Comparison of ENCODE assay signal across 11 mouse cellular contexts in genomic region chr12:78947161-78947560, GRCm38 (mm10). TPM values are rescaled to one million over a fixed set of nuclear protein-coding genes. Genes with fewer than 3 reads are reported as not detected.
DNase-seq lines count a peak whose midpoint lies in the region; ATAC-seq and TF ChIP-seq lines count a peak whose summit lies in the region.
"Had no signal": no experiment of that assay in that cellular context is flagged by ENCODE, and none has a peak within 500 bp of the region (broad histone marks: within the 10 kb centered on the region; RNA-seq: fewer than 3 reads in every experiment).

No protein-coding gene starts in this region.

- H3K4me1 ChIP-seq in heart, postnatal 0 days (ENCODE audit: control insufficient read depth, insufficient read depth): no peaks in the 10 kb centered on the region
- peaks cover 1% of the 10 kb centered on the region; the same call in 1 of the 2 replicates for H3K4me1 ChIP-seq in heart, embryonic 10.5 days
- H3K4me1 ChIP-seq in midbrain, postnatal 0 days (ENCODE audit: insufficient read depth, low read length): no peaks in the 10 kb centered on the region
- peaks cover 7% of the 10 kb centered on the region for H3K4me1 ChIP-seq in midbrain, embryonic 10.5 days
- peaks cover under 1% of the 10 kb centered on the region for H3K4me1 ChIP-seq in cortical plate, adult 2 months (ENCODE audit: control insufficient read depth, insufficient read depth, low read length)

- H3K27me3 ChIP-seq in heart, postnatal 0 days (ENCODE audit: control insufficient read depth, insufficient read depth, low read length): no peaks in the 10 kb centered on the region
- peaks cover 21% of the 10 kb centered on the region for H3K27me3 ChIP-seq in heart, embryonic 10.5 days (ENCODE audit: insufficient read depth, poor library complexity, severe bottlenecking)
- no peaks in the 10 kb centered on the region for H3K27me3 ChIP-seq in midbrain, postnatal 0 days (ENCODE audit: insufficient read depth, low read length)
- H3K27me3 ChIP-seq in midbrain, embryonic 10.5 days (ENCODE audit: low read depth, poor library complexity, severe bottlenecking): no peaks in the 10 kb centered on the region

- H3K36me3 ChIP-seq in heart, postnatal 0 days (replicated peaks; ENCODE audit: control insufficient read depth, insufficient read depth, low read length): no peaks in the 10 kb centered on the region
- H3K36me3 ChIP-seq in heart, embryonic 10.5 days: no peaks in the 10 kb centered on the region
- H3K36me3 ChIP-seq in midbrain, postnatal 0 days (ENCODE audit: insufficient read depth, low read length): no peaks in the 10 kb centered on the region
- H3K36me3 ChIP-seq in midbrain, embryonic 10.5 days: no peaks in the 10 kb centered on the region

- no peak overlapping the region for H3K4me3 ChIP-seq in heart, postnatal 0 days (ENCODE audit: low read depth, low read length)
- no peak overlapping the region for H3K4me3 ChIP-seq in heart, embryonic 10.5 days
- no peak overlapping the region for H3K4me3 ChIP-seq in midbrain, postnatal 0 days (ENCODE audit: low read depth, low read length)
- no peak overlapping the region for H3K4me3 ChIP-seq in midbrain, embryonic 10.5 days
- H3K4me3 ChIP-seq in cortical plate, adult 2 months (ENCODE audit: insufficient read depth, low read length): no peak overlapping the region

- ATAC-seq in heart, postnatal 0 days (ENCODE audit: insufficient read depth, low read depth): no peak
- ATAC-seq in midbrain, postnatal 0 days (ENCODE audit: low FRiP score): no peak
- ATAC-seq: Patski had no signal

- TF ChIP-seq EP300 in heart, postnatal 0 days (IDR thresholded peaks at IDR 0.05; ENCODE audit: low read depth): no peak

- no peak overlapping the region for H3K27ac ChIP-seq in heart, postnatal 0 days (ENCODE audit: low read depth)
- H3K27ac ChIP-seq in heart, embryonic 10.5 days: no peak overlapping the region
- H3K27ac ChIP-seq in midbrain, postnatal 0 days (ENCODE audit: low read depth, low read length): no peak overlapping the region
- no peak overlapping the region for H3K27ac ChIP-seq in midbrain, embryonic 10.5 days (replicated peaks)
- H3K27ac ChIP-seq in cortical plate, adult 2 months (ENCODE audit: insufficient read depth, low read length): no peak overlapping the region

- H3K9ac ChIP-seq in heart, postnatal 0 days (replicated peaks; ENCODE audit: low read depth, low read length): no peak overlapping the region
- no peak overlapping the region for H3K9ac ChIP-seq in midbrain, postnatal 0 days (replicated peaks; ENCODE audit: low read length, poor library complexity, severe bottlenecking)

- peak; percentile 35 for TF ChIP-seq CTCF in heart, postnatal 0 days (IDR thresholded peaks at IDR 0.05; ENCODE audit: low read depth)
- TF ChIP-seq CTCF in midbrain, postnatal 0 days (IDR thresholded peaks at IDR 0.05): peak; percentile 59
- 0 out of 2 replicates have a peak, but pooled peaks have one; percentile 5 for TF ChIP-seq CTCF in cortical plate, adult 2 months (IDR thresholded peaks at IDR 0.05; ENCODE audit: extremely low read depth, insufficient read depth, low read length)

- no peak overlapping the region for H3K4me2 ChIP-seq in heart, postnatal 0 days (ENCODE audit: low read depth, low read length)
- no peak overlapping the region for H3K4me2 ChIP-seq in midbrain, postnatal 0 days (ENCODE audit: low read depth, low read length, poor library complexity, severe bottlenecking)

- H3K9me3 ChIP-seq in heart, postnatal 0 days (replicated peaks; ENCODE audit: control insufficient read depth, low read length): no peaks in the 10 kb centered on the region
- H3K9me3 ChIP-seq in heart, embryonic 10.5 days: no peaks in the 10 kb centered on the region
- no peaks in the 10 kb centered on the region for H3K9me3 ChIP-seq in midbrain, postnatal 0 days (ENCODE audit: low read length)
- H3K9me3 ChIP-seq in midbrain, embryonic 10.5 days (replicated peaks): no peaks in the 10 kb centered on the region

- TF ChIP-seq POLR2A in cortical plate, adult 2 months (IDR thresholded peaks at IDR 0.05; ENCODE audit: extremely low read depth, insufficient read depth, low read length): no peak

- DNase-seq in heart, postnatal 0 days (ENCODE audit: low spot score): no peak
- DNase-seq in heart, embryonic 10.5 days (ENCODE audit: low spot score): no peak
- DNase-seq in midbrain, postnatal 0 days (ENCODE audit: low spot score): peak; percentile 44
- no peak for DNase-seq in midbrain, embryonic 10.5 days (ENCODE audit: low spot score)
- peak; percentile 16 for DNase-seq in thymus, postnatal 25 days
- no peak for DNase-seq in adrenal gland, adult 8-10 months
- DNase-seq in gastrocnemius, postnatal 10 days: no peak
- DNase-seq: lung, postnatal 4 days had no signal

- 75% methylated on average over 6 of the region's 6 CpGs for WGBS in heart, postnatal 0 days
- 83% methylated on average over 6 of the region's 6 CpGs for WGBS in heart, embryonic 10.5 days
- 82% methylated on average over 6 of the region's 6 CpGs for WGBS in midbrain, postnatal 0 days
- 88% methylated on average over 6 of the region's 6 CpGs for WGBS in midbrain, embryonic 10.5 days

RNA-seq across cellular contexts. Expression of gene Plek2, which starts 40.4 kb away (rescaled TPM):
- total RNA-seq in heart, postnatal 0 days (2014; rRNA removed; ENCODE audit: low replicate concordance): 2.2 and 3.2 TPM in 2 replicates
- polyA plus RNA-seq in heart, postnatal 0 days (2015; fragmentation: Nextera tagmentation; extraction: Ambion mirVana): 0.70 and 0.75 TPM in 2 replicates
- polyA plus RNA-seq in heart, embryonic 10.5 days (2016; fragmentation: Nextera tagmentation; extraction: Ambion mirVana): 7.5 and 7.9 TPM in 2 replicates
- total RNA-seq in midbrain, postnatal 0 days (2014; rRNA removed): 2.0 and 3.8 TPM in 2 replicates
- 3.2 and 4.0 TPM in 2 replicates for polyA plus RNA-seq in midbrain, postnatal 0 days (2015; fragmentation: Nextera tagmentation; extraction: Ambion mirVana)
- 2.0 and 2.2 TPM in 2 replicates for polyA plus RNA-seq in midbrain, embryonic 10.5 days (2016; fragmentation: Nextera tagmentation; extraction: Ambion mirVana)
- 0.11 and 0.21 TPM in 2 replicates for polyA plus RNA-seq in cortical plate, adult 2 months (2012; rRNA removed)
- under 1 TPM in 1 of 4 experiments, not detected in 3; 0.35 TPM for total RNA-seq in adrenal gland, adult 8-10 months (2022)
- total RNA-seq in gastrocnemius, postnatal 10 days (2021): under 1 TPM in 1 of 2 experiments, not detected in 1; 0.50 TPM
- total RNA-seq: left cerebral cortex, postnatal 36 days had no signal

Comparison
In these comparisons a context has a peak if more than half of its experiments do, and no peak if none do; other contexts are left out.
1. DNase-seq: peak in midbrain, postnatal 0 days (single experiment) and thymus, postnatal 25 days (single experiment); none in heart, postnatal 0 days (single experiment), heart, embryonic 10.5 days (single experiment), midbrain, embryonic 10.5 days (single experiment), adrenal gland, adult 8-10 months (single experiment) and gastrocnemius, postnatal 10 days (single experiment).
2. CTCF ChIP-seq: peak in every context shown above with its lines; median percentile 59 in midbrain, postnatal 0 days; 35 in heart, postnatal 0 days; 5 in cortical plate, adult 2 months.